Mouse (Mus musculus) CH12.LX (cell line): ENCODE results near the gene Prkn. TPM values are rescaled to one million over a fixed set of nuclear protein-coding genes. Genes with fewer than 3 reads are reported as not detected.

Source experiments
- DNase-seq: peaks from one replicate; pipeline ENCODE4 v3.0.0-alpha.2; 2013; ENCODE audit errors: extremely low read depth
- H3K27ac ChIP-seq: 2 replicates; pipeline ENCODE4 v1.5.1; 2012; ENCODE audit warnings: low read depth, mild to moderate bottlenecking, control low read depth, moderate library complexity; ENCODE audit not compliant: insufficient read depth
- H3K27me3 ChIP-seq: replicated peaks from 2 replicates; pipeline ENCODE3; 2012; ENCODE audit warnings: inconsistent platforms
- H3K36me3 ChIP-seq, 2 experiments: replicated peaks in 1 of 2; 2 replicates each; pipeline versions ENCODE3 to v1.6.1; 2012; ENCODE audit warnings: inconsistent platforms in 1 of 2, low read length in 1 of 2, mild to moderate bottlenecking in 1 of 2, mixed read lengths in 1 of 2, moderate library complexity in 1 of 2; ENCODE audit not compliant: control insufficient read depth in 1 of 2, insufficient read depth in 1 of 2
- H3K4me1 ChIP-seq, 2 experiments: 2 replicates each; pipeline ENCODE4 v1.6.1; 2012; ENCODE audit warnings: inconsistent platforms in 1 of 2, moderate library complexity in 1 of 2; ENCODE audit not compliant: insufficient read depth in 2 of 2, control insufficient read depth in 1 of 2
- H3K4me2 ChIP-seq: 2 replicates; pipeline ENCODE4 v1.6.1; 2012; ENCODE audit warnings: low read depth, mild to moderate bottlenecking, control low read depth; ENCODE audit not compliant: poor library complexity, insufficient read depth, severe bottlenecking
- H3K4me3 ChIP-seq, 3 experiments: fragments of 150-350 bp in 1 of 3; sonication (generic) in 1 of 3; replicated peaks in 1 of 3; 2 replicates each; pipeline versions ENCODE3 to v1.5.1; 2011 to 2012; ENCODE audit warnings: low read depth in 2 of 3, low read length in 2 of 3, mild to moderate bottlenecking in 2 of 3, moderate library complexity in 2 of 3, control low read depth in 1 of 3, improper control_type of control experiment in 1 of 3, inconsistent platforms in 1 of 3, mixed read lengths in 1 of 3; ENCODE audit not compliant: poor library complexity in 1 of 3
- H3K79me2 ChIP-seq: replicated peaks from 2 replicates; pipeline ENCODE4 v1.6.1; 2012; ENCODE audit warnings: mild to moderate bottlenecking, moderate library complexity; ENCODE audit not compliant: control insufficient read depth, poor library complexity, insufficient read depth, severe bottlenecking; ENCODE audit errors: extremely low read depth
- H3K9ac ChIP-seq: 2 replicates; pipeline ENCODE4 v1.6.1; 2012; ENCODE audit warnings: low read depth, mild to moderate bottlenecking, control low read depth, moderate library complexity; ENCODE audit not compliant: insufficient read depth
- H3K9me3 ChIP-seq: replicated peaks from 2 replicates; pipeline ENCODE3; 2012; ENCODE audit warnings: low read length, inconsistent platforms, mixed read lengths
- CHD1 ChIP-seq: IDR thresholded peaks from 2 replicates; pipeline ENCODE4 v1.6.1; 2012; ENCODE audit warnings: low read depth, low read length, improper control_type of control experiment, inconsistent platforms
- CHD2 ChIP-seq: IDR thresholded peaks from 2 replicates; pipeline ENCODE4 v1.6.1; 2011; ENCODE audit warnings: low read length, improper control_type of control experiment
- CTCF ChIP-seq, 2 experiments: IDR thresholded peaks in 1 of 2; conservative IDR thresholded peaks in 1 of 2; 2 replicates each; pipeline ENCODE4 v1.5.1; 2011 to 2012; ENCODE audit warnings: low read depth in 2 of 2, low read length in 2 of 2, improper control_type of control experiment in 1 of 2, inconsistent platforms in 1 of 2, mild to moderate bottlenecking in 1 of 2, moderate library complexity in 1 of 2
- E2F4 ChIP-seq: IDR thresholded peaks from 2 replicates; pipeline ENCODE4 v1.6.1; 2011; ENCODE audit warnings: low read depth, low read length, improper control_type of control experiment; ENCODE audit not compliant: insufficient replicate concordance
- ELF1 ChIP-seq: IDR thresholded peaks from 2 replicates; pipeline ENCODE4 v1.6.1; 2014; ENCODE audit warnings: low read depth, mild to moderate bottlenecking, inconsistent platforms, low read length, improper control_type of control experiment
- EP300 ChIP-seq: IDR thresholded peaks from 2 replicates; pipeline ENCODE4 v1.6.1; 2011; ENCODE audit warnings: low read length, improper control_type of control experiment
- ETS1 ChIP-seq: conservative IDR thresholded peaks from 2 replicates; pipeline ENCODE4 v1.6.1; 2012; ENCODE audit warnings: low read depth, mild to moderate bottlenecking, inconsistent platforms, low read length, improper control_type of control experiment, moderate library complexity
- GABPA ChIP-seq: IDR thresholded peaks from 2 replicates; pipeline ENCODE4 v1.6.1; 2012; ENCODE audit warnings: low read depth, low read length, improper control_type of control experiment, inconsistent platforms; ENCODE audit not compliant: insufficient replicate concordance
- IRF4 ChIP-seq: IDR thresholded peaks from 2 replicates; pipeline ENCODE4 v1.6.1; 2014; ENCODE audit warnings: low read depth, mild to moderate bottlenecking, inconsistent platforms, low read length, improper control_type of control experiment
- JUN ChIP-seq: IDR thresholded peaks from 2 replicates; pipeline ENCODE4 v1.6.1; 2011; ENCODE audit warnings: low read depth, mild to moderate bottlenecking, low read length, improper control_type of control experiment, moderate library complexity; ENCODE audit not compliant: insufficient read depth
- JUND ChIP-seq: conservative IDR thresholded peaks from 2 replicates; pipeline ENCODE4 v1.6.1; 2011; ENCODE audit warnings: low read depth, low read length, improper control_type of control experiment
- MAX ChIP-seq: IDR thresholded peaks from 2 replicates; pipeline ENCODE4 v1.6.1; 2011; ENCODE audit warnings: low read length, improper control_type of control experiment
- MXI1 ChIP-seq: IDR thresholded peaks from 2 replicates; pipeline ENCODE4 v1.6.1; 2011; ENCODE audit warnings: mild to moderate bottlenecking, low read depth, low read length, improper control_type of control experiment
- MYC ChIP-seq: IDR thresholded peaks from 2 replicates; pipeline ENCODE4 v1.6.1; 2011; ENCODE audit warnings: low read depth, mild to moderate bottlenecking, improper control_type of control experiment, low read length
- NELFE ChIP-seq: IDR thresholded peaks from 2 replicates; pipeline ENCODE4 v1.6.1; 2011; ENCODE audit warnings: low read depth, low read length, improper control_type of control experiment
- NRF1 ChIP-seq: IDR thresholded peaks from 2 replicates; pipeline ENCODE4 v1.6.1; 2014; ENCODE audit warnings: low read depth, mild to moderate bottlenecking, inconsistent platforms, low read length, improper control_type of control experiment, moderate library complexity
- POLR2AphosphoS2 ChIP-seq: IDR thresholded peaks from 2 replicates; pipeline ENCODE4 v1.6.1; 2011; ENCODE audit warnings: low read depth, low read length, improper control_type of control experiment
- RAD21 ChIP-seq: IDR thresholded peaks from 2 replicates; pipeline ENCODE4 v1.6.1; 2011; ENCODE audit warnings: low read depth, mild to moderate bottlenecking, low read length, improper control_type of control experiment, moderate library complexity
- SIN3A ChIP-seq: IDR thresholded peaks from 2 replicates; pipeline ENCODE4 v1.6.1; 2012; ENCODE audit warnings: low read length, improper control_type of control experiment, inconsistent platforms
- SMC3 ChIP-seq: IDR thresholded peaks from 2 replicates; pipeline ENCODE4 v1.6.1; 2011; ENCODE audit warnings: low read depth, low read length, improper control_type of control experiment
- TBP ChIP-seq: conservative IDR thresholded peaks from 2 replicates; pipeline ENCODE4 v1.6.1; 2011; ENCODE audit warnings: low read depth, low read length, improper control_type of control experiment
- USF2 ChIP-seq: conservative IDR thresholded peaks from 2 replicates; pipeline ENCODE4 v1.6.1; 2011; ENCODE audit warnings: low read depth, low read length, improper control_type of control experiment
- ZC3H11A ChIP-seq: IDR thresholded peaks from 2 replicates; pipeline ENCODE4 v1.6.1; 2012; ENCODE audit warnings: low read depth, mild to moderate bottlenecking, inconsistent platforms, low read length, improper control_type of control experiment
- ZNF384 ChIP-seq: IDR thresholded peaks from 2 replicates; pipeline ENCODE4 v1.6.1; 2012; ENCODE audit warnings: low read depth, low read length, improper control_type of control experiment, inconsistent platforms
- dilution Hi-C: fragments of 300-500 bp; cut with MboI; formaldehyde crosslinking; loops from 2 replicates; pipeline ENCODE4 v1.14.3; 2020; ENCODE audit warnings: low sequenced_read_pairs; ENCODE audit not compliant: extremely low pct_unique_long_range_greater_than_20kb, extremely low pct_ligation_motif_present
- in situ Hi-C: fragments of 300-500 bp; cut with MboI; formaldehyde crosslinking; loops from 3 replicates; pipeline ENCODE4 v1.14.3; 2019; ENCODE audit warnings: low sequenced_read_pairs, low pct_ligation_motif_present, low pct_unique_long_range_greater_than_20kb, mixed read lengths
- polyA plus RNA-seq: library from polyadenylated mRNA; unstranded; fragments of >175 nt; gene quantifications from 2 replicates; pipeline ENCODE4 v1.2.1, GENCODE M21; 2012; ENCODE audit warnings: low read depth; ENCODE audit not compliant: insufficient read length
- total RNA-seq, 2 experiments: library from RNA; depleted of rRNA; stranded (reverse); fragments of 300-350 nt in 1 of 2; fragments of >200 nt in 1 of 2; gene quantifications; 2 replicates each; pipeline ENCODE4 v1.2.3; 2012 to 2014

The Prkn gene
- total and polyA plus RNA-seq, 3 experiments: 0.08 TPM; not detected in 2

GRCm38 (mm10) chr17:11765117-11765516, 924.9 kb downstream of the Prkn start:
- Histone ChIP-seq H3K4me3 (no peak overlapping the region), H3K79me2 (no peaks in the 10 kb centered on the region), H3K9me3 (no peaks in the 10 kb centered on the region), H3K4me2 (no peak overlapping the region), H3K4me1 (peaks cover 0 to 5% of the 10 kb centered on the region in 2 experiments; a peak in 1 of 4 replicates), H3K36me3 (no peaks in the 10 kb centered on the region), H3K9ac (no peak overlapping the region), H3K27me3 (peaks cover 10% of the 10 kb centered on the region), H3K27ac (no peak overlapping the region)
- TF ChIP-seq RAD21: no peak
- no peak for TF ChIP-seq POLR2AphosphoS2
- TF ChIP-seq E2F4: no peak
- no peak for TF ChIP-seq ZNF384
- TF ChIP-seq MXI1: no peak
- no peak for TF ChIP-seq ETS1
- TF ChIP-seq CHD1: no peak
- TF ChIP-seq EP300: no peak
- no peak for TF ChIP-seq SMC3
- TF ChIP-seq CTCF (conservative IDR thresholded peaks at IDR 0.05 in 1 of 2, IDR thresholded peaks at IDR 0.05 in 1 of 2; ENCODE audit: low read depth in 2 of 2, low read length in 2 of 2): no peak
- TF ChIP-seq USF2: no peak
- TF ChIP-seq MAX: no peak
- TF ChIP-seq MYC: no peak
- no peak for TF ChIP-seq NELFE
- no peak for TF ChIP-seq JUN
- TF ChIP-seq JUND: no peak
- TF ChIP-seq NRF1: no peak
- no peak for TF ChIP-seq GABPA
- dilution Hi-C loops (no loop called here), in situ Hi-C loops (no loop called here)
- no peak for DNase-seq

- H3K36me3 ChIP-seq: no peaks in the 10 kb centered on the region
- H3K4me2 ChIP-seq: no peak overlapping the region
- no peak for DNase-seq
- no peaks in the 10 kb centered on the region for H3K79me2 ChIP-seq
- H3K27ac ChIP-seq: no peak overlapping the region
- dilution Hi-C loops: no loop called here
- H3K9ac ChIP-seq: no peak overlapping the region
- no peak overlapping the region for H3K4me3 ChIP-seq
- TF ChIP-seq USF2 (no peak), NRF1 (no peak), ZC3H11A (no peak), TBP (no peak), IRF4 (no peak), GABPA (no peak), SIN3A (no peak), CHD2 (no peak), ELF1 (no peak)
- no peaks in the 10 kb centered on the region for H3K9me3 ChIP-seq
- H3K27me3 ChIP-seq: peaks cover 12% of the 10 kb centered on the region
- peaks cover 0 to 5% of the 10 kb centered on the region in 2 experiments; a peak in 1 of 4 replicates for H3K4me1 ChIP-seq
- in situ Hi-C loops: no loop called here
These were observed 925.4 kb downstream of the Prkn start for GRCm38 (mm10) chr17:11765581-11765980.
